Mouse (Mus musculus): ENCODE measurements around the gene Cacnb4. TPM values are rescaled to one million over a fixed set of nuclear protein-coding genes. Genes with fewer than 3 reads are reported as not detected.
A peak's percentile ranks its signal among the peaks of the same experiment; 100 is the strongest.

Gene Cacnb4
- polyA plus RNA-seq, 1 experiment from 2014 or later, result 1.5 TPM

GRCm38 (mm10) chr2:52593260-52593659, 83.4 kb downstream of the Cacnb4 start:
- H3K9ac ChIP-seq (replicated peaks; ENCODE audit: low read depth), result no peak overlapping the region
- H3K4me1 ChIP-seq (ENCODE audit: insufficient read depth, low read depth, low read length), result no peaks in the 10 kb centered on the region
- H3K4me3 ChIP-seq (ENCODE audit: low read depth, low read length), result no peak overlapping the region
- H3K36me3 ChIP-seq (ENCODE audit: insufficient read depth, low read length), result no peaks in the 10 kb centered on the region
- no peaks in the 10 kb centered on the region for H3K27me3 ChIP-seq (replicated peaks; ENCODE audit: insufficient read depth, low read length)
- no peaks in the 10 kb centered on the region for H3K9me3 ChIP-seq (ENCODE audit: low read length)
- WGBS, result 67% methylated on average over 5 of the region's 5 CpGs
- no peak overlapping the region for H3K4me2 ChIP-seq (replicated peaks; ENCODE audit: low read depth, low read length)
- DNase-seq (ENCODE audit: low spot score) (no peak), ATAC-seq (no peak)
- TF ChIP-seq EP300 (IDR thresholded peaks at IDR 0.05), result no peak
- no peak for TF ChIP-seq CTCF (IDR thresholded peaks at IDR 0.05)
- no peak overlapping the region for H3K27ac ChIP-seq (ENCODE audit: low read length)

DNA sequence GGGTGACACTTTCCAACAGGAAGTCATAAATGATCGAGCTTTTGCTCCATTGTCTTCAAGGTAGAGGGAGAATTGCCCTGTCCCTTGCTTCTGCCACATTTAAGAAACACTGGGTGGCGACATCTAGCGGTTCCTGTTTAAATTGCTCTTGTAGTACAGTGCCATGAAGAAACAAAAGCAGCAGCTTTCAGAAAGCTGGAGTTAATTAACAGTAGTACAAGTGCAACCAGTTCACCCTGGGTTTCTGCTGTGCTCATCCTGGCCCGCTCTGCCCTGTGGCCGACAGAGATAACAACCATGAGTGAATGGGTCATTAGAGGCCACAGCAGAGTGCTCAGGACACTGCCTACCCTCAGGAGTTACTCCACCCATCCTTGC, 85.7 kb downstream of the Cacnb4 start:
- H3K36me3 ChIP-seq (ENCODE audit: insufficient read depth, low read length), result no peaks in the 10 kb centered on the region
- no peak overlapping the region for H3K4me3 ChIP-seq (ENCODE audit: low read depth, low read length)
- H3K4me2 ChIP-seq (replicated peaks; ENCODE audit: low read depth, low read length), result no peak overlapping the region
- peak; percentile 68 for ATAC-seq
- no peaks in the 10 kb centered on the region for H3K9me3 ChIP-seq (ENCODE audit: low read length)
- H3K9ac ChIP-seq (replicated peaks; ENCODE audit: low read depth), result no peak overlapping the region
- 2% methylated on average over 5 of the region's 5 CpGs for whole genome bisulfite sequencing
- no peaks in the 10 kb centered on the region for H3K4me1 ChIP-seq (ENCODE audit: insufficient read depth, low read depth, low read length)
- no peaks in the 10 kb centered on the region for H3K27me3 ChIP-seq (replicated peaks; ENCODE audit: insufficient read depth, low read length)
- no peak overlapping the region for H3K27ac ChIP-seq (ENCODE audit: low read length)
- DNase-seq (ENCODE audit: low spot score), result peak; percentile 89
- no peak for TF ChIP-seq EP300 (IDR thresholded peaks at IDR 0.05)
- TF ChIP-seq CTCF (IDR thresholded peaks at IDR 0.05), result peak; percentile 89

GRCm38 (mm10) chr2:52590340-52590969, 86.2 kb downstream of the Cacnb4 start:
- H3K27ac ChIP-seq (ENCODE audit: low read length), result no peak overlapping the region
- H3K9ac ChIP-seq (replicated peaks; ENCODE audit: low read depth), result no peak overlapping the region
- H3K9me3 ChIP-seq (ENCODE audit: low read length), result no peaks in the 10 kb centered on the region
- no peak overlapping the region for H3K4me2 ChIP-seq (replicated peaks; ENCODE audit: low read depth, low read length)
- DNase-seq (ENCODE audit: low spot score) (no peak), ATAC-seq (no peak)
- TF ChIP-seq EP300 (IDR thresholded peaks at IDR 0.05) (no peak), CTCF (IDR thresholded peaks at IDR 0.05) (no peak)
- no peak overlapping the region for H3K4me3 ChIP-seq (ENCODE audit: low read depth, low read length)
- no peaks in the 10 kb centered on the region for H3K27me3 ChIP-seq (replicated peaks; ENCODE audit: insufficient read depth, low read length)
- H3K36me3 ChIP-seq (ENCODE audit: insufficient read depth, low read length), result no peaks in the 10 kb centered on the region
- 77% methylated on average over 7 of the region's 7 CpGs for WGBS
- H3K4me1 ChIP-seq (ENCODE audit: insufficient read depth, low read depth, low read length), result no peaks in the 10 kb centered on the region

DNA sequence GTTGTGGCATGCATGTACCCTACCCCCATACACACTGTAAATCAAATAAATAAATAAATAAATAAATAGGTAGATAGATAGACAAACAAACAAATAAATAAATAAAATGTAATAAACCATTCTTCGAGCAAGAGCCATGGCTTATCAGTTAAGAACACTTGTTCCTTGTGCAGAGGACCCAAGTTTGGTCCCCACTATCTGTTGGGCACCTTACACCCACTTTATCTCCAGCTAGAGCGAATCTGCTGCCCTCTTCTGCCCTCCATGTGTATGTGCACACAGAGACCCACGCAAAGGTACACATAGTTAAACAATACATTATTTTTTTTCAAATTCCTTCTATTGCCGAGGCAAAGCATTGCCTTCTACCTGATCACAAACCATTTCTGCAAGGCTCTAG, 87.1 kb downstream of the Cacnb4 start:
- DNase-seq (ENCODE audit: low spot score) (no peak), ATAC-seq (no peak)
- H3K27ac ChIP-seq (ENCODE audit: low read length), result no peak overlapping the region
- 81% methylated on average over 4 of the region's 4 CpGs for WGBS
- H3K9me3 ChIP-seq (ENCODE audit: low read length), result no peaks in the 10 kb centered on the region
- peak; percentile 50 for TF ChIP-seq CTCF (IDR thresholded peaks at IDR 0.05)
- no peak for TF ChIP-seq EP300 (IDR thresholded peaks at IDR 0.05)
- no peaks in the 10 kb centered on the region for H3K36me3 ChIP-seq (ENCODE audit: insufficient read depth, low read length)
- H3K27me3 ChIP-seq (replicated peaks; ENCODE audit: insufficient read depth, low read length), result no peaks in the 10 kb centered on the region
- no peak overlapping the region for H3K4me2 ChIP-seq (replicated peaks; ENCODE audit: low read depth, low read length)
- no peak overlapping the region for H3K9ac ChIP-seq (replicated peaks; ENCODE audit: low read depth)
- no peaks in the 10 kb centered on the region for H3K4me1 ChIP-seq (ENCODE audit: insufficient read depth, low read depth, low read length)
- no peak overlapping the region for H3K4me3 ChIP-seq (ENCODE audit: low read depth, low read length)

GRCm38 (mm10) chr2:52585384-52585783, 91.2 kb downstream of the Cacnb4 start:
- TF ChIP-seq EP300 (IDR thresholded peaks at IDR 0.05), result no peak
- TF ChIP-seq CTCF (IDR thresholded peaks at IDR 0.05), result no peak
- no peaks in the 10 kb centered on the region; the same call in 1 of the 2 replicates for H3K4me1 ChIP-seq (ENCODE audit: insufficient read depth, low read depth, low read length)
- 62% methylated on average over 4 of the region's 4 CpGs for WGBS
- H3K9me3 ChIP-seq (ENCODE audit: low read length), result no peaks in the 10 kb centered on the region
- H3K27ac ChIP-seq (ENCODE audit: low read length), result no peak overlapping the region
- H3K27me3 ChIP-seq (replicated peaks; ENCODE audit: insufficient read depth, low read length), result no peaks in the 10 kb centered on the region
- DNase-seq (ENCODE audit: low spot score) (no peak), ATAC-seq (no peak)
- H3K4me2 ChIP-seq (replicated peaks; ENCODE audit: low read depth, low read length), result no peak overlapping the region
- H3K36me3 ChIP-seq (ENCODE audit: insufficient read depth, low read length), result no peaks in the 10 kb centered on the region
- no peak overlapping the region for H3K4me3 ChIP-seq (ENCODE audit: low read depth, low read length)
- no peak overlapping the region for H3K9ac ChIP-seq (replicated peaks; ENCODE audit: low read depth)

DNA sequence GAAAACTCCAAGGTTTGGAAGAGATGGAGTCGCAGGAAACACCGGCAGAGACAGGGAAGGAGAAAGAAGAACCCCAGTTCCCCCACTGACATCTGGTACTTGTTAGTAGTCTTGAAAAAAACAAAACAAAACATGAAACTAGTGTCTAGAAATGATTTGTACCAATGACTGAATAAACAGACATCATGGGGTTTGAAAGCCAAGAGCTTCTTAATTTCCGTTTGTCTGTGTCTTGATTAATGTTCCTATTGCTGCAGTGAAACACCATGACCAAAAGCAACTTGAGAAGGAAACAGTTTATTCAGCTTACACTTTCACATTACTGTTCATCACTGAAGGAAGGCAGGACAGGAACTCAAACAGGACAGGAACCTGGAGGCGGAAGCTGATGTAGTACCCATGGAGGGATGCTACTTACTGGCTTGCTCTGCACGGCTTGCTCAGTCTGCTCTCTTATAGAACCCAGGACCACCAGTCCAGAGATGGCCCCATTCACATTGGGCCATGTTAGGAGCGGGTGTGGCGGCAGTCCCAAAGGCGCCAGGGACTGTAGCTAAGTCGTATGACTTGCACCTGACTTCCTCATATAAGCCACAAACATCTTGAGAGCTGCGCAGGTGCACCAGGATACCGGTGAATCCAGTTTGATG, 95.4 kb downstream of the Cacnb4 start:
- no peaks in the 10 kb centered on the region for H3K9me3 ChIP-seq (ENCODE audit: low read length)
- H3K27me3 ChIP-seq (replicated peaks; ENCODE audit: insufficient read depth, low read length), result no peaks in the 10 kb centered on the region
- peak; percentile 39 for DNase-seq (ENCODE audit: low spot score)
- no peaks in the 10 kb centered on the region; the same call in 1 of the 2 replicates for H3K4me1 ChIP-seq (ENCODE audit: insufficient read depth, low read depth, low read length)
- H3K27ac ChIP-seq (ENCODE audit: low read length), result no peak overlapping the region
- ATAC-seq, result no peak
- no peak overlapping the region for H3K9ac ChIP-seq (replicated peaks; ENCODE audit: low read depth)
- no peak overlapping the region for H3K4me3 ChIP-seq (ENCODE audit: low read depth, low read length)
- no peaks in the 10 kb centered on the region for H3K36me3 ChIP-seq (ENCODE audit: insufficient read depth, low read length)
- WGBS, result 80% methylated on average over 9 of the region's 11 CpGs
- no peak overlapping the region for H3K4me2 ChIP-seq (replicated peaks; ENCODE audit: low read depth, low read length)
- TF ChIP-seq CTCF (IDR thresholded peaks at IDR 0.05) (no peak), EP300 (IDR thresholded peaks at IDR 0.05) (0 out of 2 replicates have a peak, but pooled peaks have one; percentile 6)

All from lung, postnatal 0 days (tissue).